In the genomic region with DNA sequence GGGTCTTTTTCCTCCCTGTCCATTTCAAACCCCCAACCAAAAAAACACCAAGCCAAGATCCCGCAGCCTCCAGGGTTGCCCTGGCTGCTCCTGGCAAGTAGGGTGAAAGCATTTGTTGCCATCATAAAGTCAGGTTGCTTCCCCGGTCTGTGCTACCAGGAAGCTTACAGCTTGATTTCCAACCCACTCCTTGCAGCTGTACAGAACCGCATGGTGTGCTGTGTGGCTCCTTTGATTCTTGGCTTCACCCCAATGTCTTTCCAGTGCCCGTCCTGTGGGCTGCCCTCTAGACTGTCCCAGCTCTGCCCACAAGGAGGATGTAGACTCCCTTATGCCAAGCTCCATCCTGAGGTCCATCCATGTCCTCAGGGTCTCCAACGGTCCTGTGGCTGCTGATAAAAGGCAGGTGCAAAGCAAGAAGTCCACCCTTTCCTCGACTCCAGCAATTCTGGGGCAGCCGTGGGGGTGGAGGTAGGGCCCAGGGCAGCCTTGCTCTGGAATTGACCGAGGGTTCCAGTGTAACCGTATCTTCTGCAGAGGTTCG, we compare ENCODE assay signal across 14 mouse cellular contexts.
"Had no signal": no experiment of that assay in that cellular context is flagged by ENCODE, and none has a peak within 500 bp of the region (broad histone marks: within the 10 kb centered on the region; RNA-seq: fewer than 3 reads in every experiment).

No protein-coding gene starts in this region.

- ATAC-seq: midbrain, embryonic 16.5 days had no signal

- H3K9me3 ChIP-seq: midbrain, embryonic 10.5 days; midbrain, embryonic 12.5 days; neural tube, embryonic 12.5 days; stomach, embryonic 15.5 days had no signal

- H3K36me3 ChIP-seq: midbrain, embryonic 10.5 days; midbrain, embryonic 12.5 days; neural tube, embryonic 12.5 days; stomach, embryonic 15.5 days had no signal

- DNase-seq: midbrain, embryonic 14.5 days; retina, postnatal 1 day; right cerebral cortex, adult 18-20 months; right cerebral cortex, postnatal 25 days; thymus, adult 2 months; thymus, postnatal 25 days; thymus, postnatal 4 days had no signal

- H3K27ac ChIP-seq: midbrain, embryonic 10.5 days; midbrain, embryonic 12.5 days; neural tube, embryonic 12.5 days; stomach, embryonic 15.5 days; stomach, postnatal 0 days had no signal

- H3K4me3 ChIP-seq: midbrain, embryonic 10.5 days; midbrain, embryonic 12.5 days; neural tube, embryonic 12.5 days; stomach, embryonic 15.5 days had no signal

- H3K27me3 ChIP-seq: midbrain, embryonic 12.5 days; neural tube, embryonic 12.5 days; stomach, embryonic 15.5 days had no signal

- H3K9ac ChIP-seq: lung, embryonic 14.5 days; midbrain, embryonic 12.5 days; neural tube, embryonic 12.5 days; stomach, embryonic 15.5 days had no signal

- H3K4me1 ChIP-seq: midbrain, embryonic 12.5 days; neural tube, embryonic 12.5 days had no signal

- H3K4me2 ChIP-seq: lung, embryonic 14.5 days; midbrain, embryonic 12.5 days; neural tube, embryonic 12.5 days; stomach, embryonic 15.5 days had no signal
